16 mouse cellular contexts compared by ENCODE assay signal in genomic region chr3:115933293-115934186, GRCm38 (mm10). TPM values are rescaled to one million over a fixed set of nuclear protein-coding genes. Genes with fewer than 3 reads are reported as not detected.
DNase-seq lines count a peak whose midpoint lies in the region; ATAC-seq and TF ChIP-seq lines count a peak whose summit lies in the region.
"Had no signal": no experiment of that assay in that cellular context is flagged by ENCODE, and none has a peak within 500 bp of the region (broad histone marks: within the 10 kb centered on the region; RNA-seq: fewer than 3 reads in every experiment).

No protein-coding gene starts in this region.

- H3K27me3 ChIP-seq in spleen, adult 2 months (ENCODE audit: control insufficient read depth, insufficient read depth, low read length) = no peaks in the 10 kb centered on the region
- H3K27me3 ChIP-seq in hindbrain, embryonic 16.5 days (replicated peaks; ENCODE audit: control insufficient read depth, insufficient read depth, low read length) = no peaks in the 10 kb centered on the region
- no peaks in the 10 kb centered on the region for H3K27me3 ChIP-seq in forebrain, embryonic 13.5 days
- H3K27me3 ChIP-seq: embryonic facial prominence, embryonic 12.5 days; heart, embryonic 13.5 days; hindbrain, embryonic 15.5 days; liver, embryonic 15.5 days; megakaryocyte, embryonic 14.5 days; neural tube, embryonic 13.5 days had no signal

- H3K27ac ChIP-seq in spleen, adult 2 months (ENCODE audit: insufficient read depth, low read length) = peak overlapping the region; percentile 81
- H3K27ac ChIP-seq in hindbrain, embryonic 16.5 days (ENCODE audit: low read depth, low read length) = no peak overlapping the region
- H3K27ac ChIP-seq in forebrain, embryonic 13.5 days = no peak overlapping the region
- H3K27ac ChIP-seq: embryonic facial prominence, embryonic 12.5 days; heart, embryonic 13.5 days; hindbrain, embryonic 15.5 days; left cerebral cortex, adult 2 months; liver, embryonic 15.5 days; neural tube, embryonic 13.5 days had no signal

- no peak overlapping the region; the same call in 1 of the 2 replicates for H3K4me3 ChIP-seq in spleen, adult 2 months (ENCODE audit: extremely low read depth, insufficient read depth, insufficient read length)
- no peak overlapping the region for H3K4me3 ChIP-seq in hindbrain, embryonic 16.5 days (ENCODE audit: low read length)
- no peak overlapping the region for H3K4me3 ChIP-seq in forebrain, embryonic 13.5 days
- H3K4me3 ChIP-seq: embryonic facial prominence, embryonic 12.5 days; heart, embryonic 13.5 days; hindbrain, embryonic 15.5 days; left cerebral cortex, adult 2 months; liver, embryonic 15.5 days; megakaryocyte, embryonic 14.5 days; neural tube, embryonic 13.5 days had no signal

- no peaks in the 10 kb centered on the region for H3K9me3 ChIP-seq in hindbrain, embryonic 16.5 days (ENCODE audit: control insufficient read depth, low read length)
- no peaks in the 10 kb centered on the region for H3K9me3 ChIP-seq in forebrain, embryonic 13.5 days (replicated peaks)
- H3K9me3 ChIP-seq: embryonic facial prominence, embryonic 12.5 days; heart, embryonic 13.5 days; hindbrain, embryonic 15.5 days; liver, embryonic 15.5 days; megakaryocyte, embryonic 14.5 days; neural tube, embryonic 13.5 days had no signal

- peak; percentile 65 for TF ChIP-seq POLR2A in spleen, adult 2 months (IDR thresholded peaks at IDR 0.05; ENCODE audit: low read depth, low read length)

- ATAC-seq in CD4-positive, CD25-positive, alpha-beta regulatory T cell, adult 4 months = peak; percentile 85
- ATAC-seq in hindbrain, embryonic 16.5 days = no peak
- no peak for ATAC-seq in forebrain, embryonic 13.5 days
- ATAC-seq: forebrain, postnatal 0 days had no signal

- H3K36me3 ChIP-seq in spleen, adult 2 months (ENCODE audit: control insufficient read depth, insufficient read depth, low read length) = peaks cover 3% of the 10 kb centered on the region
- 0 out of 2 replicates have a peak, but pooled peaks cover under 1% of the 10 kb centered on the region for H3K36me3 ChIP-seq in hindbrain, embryonic 16.5 days (ENCODE audit: control insufficient read depth, insufficient read depth, low read length)
- H3K36me3 ChIP-seq in forebrain, embryonic 13.5 days (ENCODE audit: poor library complexity, severe bottlenecking) = peaks cover 17% of the 10 kb centered on the region

- no peak overlapping the region for H3K4me2 ChIP-seq in hindbrain, embryonic 16.5 days (ENCODE audit: low read length)
- H3K4me2 ChIP-seq in forebrain, embryonic 13.5 days = no peak overlapping the region
- H3K4me2 ChIP-seq: embryonic facial prominence, embryonic 12.5 days; heart, embryonic 13.5 days; hindbrain, embryonic 15.5 days; liver, embryonic 15.5 days; neural tube, embryonic 13.5 days had no signal

- H3K4me1 ChIP-seq in spleen, adult 2 months (ENCODE audit: control insufficient read depth, insufficient read depth, insufficient read length) = no peaks in the 10 kb centered on the region; the same call in 1 of the 2 replicates
- H3K4me1 ChIP-seq in hindbrain, embryonic 16.5 days (ENCODE audit: control insufficient read depth, insufficient read depth, low read depth, low read length) = no peaks in the 10 kb centered on the region
- H3K4me1 ChIP-seq in forebrain, embryonic 13.5 days = no peaks in the 10 kb centered on the region
- H3K4me1 ChIP-seq: embryonic facial prominence, embryonic 12.5 days; heart, embryonic 13.5 days; hindbrain, embryonic 15.5 days; liver, embryonic 15.5 days; neural tube, embryonic 13.5 days had no signal

- peak; percentile 14 to 34 for DNase-seq in B cell, adult 2 months
- peak; percentile 50 for DNase-seq in layer of hippocampus, adult 9-11 months
- DNase-seq in spleen, adult 2 months (ENCODE audit: low read depth in 1 of 2, low spot score in 2 of 2) = peak; percentile 38 to 41
- no peak for DNase-seq in gastrocnemius, adult 8-10 months (ENCODE audit: low spot score in 2 of 2)
- DNase-seq: cerebellum, adult 2 months; forebrain, postnatal 0 days had no signal

- no peak overlapping the region for H3K9ac ChIP-seq in hindbrain, embryonic 16.5 days (ENCODE audit: low read depth, low read length)
- H3K9ac ChIP-seq in forebrain, embryonic 13.5 days = no peak overlapping the region
- H3K9ac ChIP-seq: embryonic facial prominence, embryonic 12.5 days; forebrain, postnatal 0 days; heart, embryonic 13.5 days; hindbrain, embryonic 15.5 days; liver, embryonic 15.5 days; neural tube, embryonic 13.5 days had no signal

- 73% methylated on average over 18 of the region's 18 CpGs for WGBS in spleen, adult 2 months
- WGBS in hindbrain, embryonic 16.5 days = 90% methylated on average over 18 of the region's 18 CpGs
- WGBS in forebrain, embryonic 13.5 days = 95% methylated on average over 18 of the region's 18 CpGs

- no peak for TF ChIP-seq CTCF in spleen, adult 2 months (IDR thresholded peaks at IDR 0.05; ENCODE audit: extremely low read depth, insufficient read depth, insufficient read length, insufficient replicate concordance)

RNA-seq across cellular contexts. Expression of gene Dph5, which starts 45.9 kb away (rescaled TPM):
- 100 to 1,000 TPM in 1 of 2 experiments, 10 to 100 TPM in 1; 98.6 to 119 TPM for polyA plus RNA-seq in CD4-positive, CD25-positive, alpha-beta regulatory T cell, adult 4 months (2017; shearing (Covaris generic))
- polyA plus RNA-seq in spleen, adult 2 months (2012; rRNA removed) = 9.6 and 10.2 TPM in 2 replicates
- 1 to 10 TPM; 5.5 to 8.0 (median 7.2) TPM for total RNA-seq in gastrocnemius, adult 8-10 months (2022)
- 25.0 and 26.9 TPM in 2 replicates for polyA plus RNA-seq in hindbrain, embryonic 16.5 days (2015; fragmentation: Nextera tagmentation; extraction: Ambion mirVana)
- 29.8 and 30.2 TPM in 2 replicates for polyA plus RNA-seq in forebrain, embryonic 13.5 days (2015; fragmentation: Nextera tagmentation; extraction: Ambion mirVana)

Comparison
In these comparisons a context has a peak if more than half of its experiments do, and no peak if none do; other contexts are left out.
1. DNase-seq: peak in B cell, adult 2 months (2 of 2), layer of hippocampus, adult 9-11 months (single experiment) and spleen, adult 2 months (2 of 2); none in gastrocnemius, adult 8-10 months (0 of 2).